In the genomic region with DNA sequence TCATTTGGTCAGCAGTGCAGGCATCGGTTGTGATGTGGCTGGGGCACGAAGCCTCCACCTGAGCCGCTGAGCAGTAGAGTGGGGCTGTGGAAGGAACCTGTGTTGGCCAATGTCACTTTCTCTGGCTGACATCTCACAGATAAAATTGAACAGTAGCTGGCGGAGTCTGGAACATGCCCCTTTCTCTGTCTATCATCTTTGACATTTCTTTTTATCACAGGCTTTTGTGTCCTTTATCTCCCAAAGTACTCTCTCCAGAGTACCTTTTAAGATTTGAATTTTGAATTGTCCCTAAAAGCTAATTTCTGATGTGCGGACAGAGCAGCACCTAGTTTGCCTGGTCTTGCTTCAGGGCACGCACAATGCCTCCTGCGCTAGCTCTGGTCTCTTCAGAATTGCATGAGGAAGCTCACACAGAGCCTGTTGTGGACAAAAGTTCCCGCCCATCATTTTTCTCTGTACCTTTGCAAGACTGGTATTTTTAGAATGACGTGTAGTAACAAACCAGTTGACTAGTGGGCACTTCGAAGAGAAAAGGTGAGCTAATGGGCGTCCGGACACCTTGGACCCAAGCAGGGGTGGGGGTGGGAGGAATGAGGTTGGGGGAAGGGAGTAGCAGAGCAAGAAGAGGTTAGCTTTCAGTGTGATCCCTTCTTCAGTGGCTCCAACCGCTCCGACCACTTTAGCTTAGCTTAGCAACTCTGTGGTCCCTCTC, we compare ENCODE assay signal across 15 mouse cellular contexts. TPM values are rescaled to one million over a fixed set of nuclear protein-coding genes. Genes with fewer than 3 reads are reported as not detected.
DNase-seq lines count a peak whose midpoint lies in the region; ATAC-seq and TF ChIP-seq lines count a peak whose summit lies in the region.
"Had no signal": no experiment of that assay in that cellular context is flagged by ENCODE, and none has a peak within 500 bp of the region (broad histone marks: within the 10 kb centered on the region; RNA-seq: fewer than 3 reads in every experiment).

No protein-coding gene starts in this region.

- no peak overlapping the region for H3K4me3 ChIP-seq in heart, embryonic 11.5 days (ENCODE audit: low read depth, low read length)
- H3K4me3 ChIP-seq in thymus, adult 2 months (ENCODE audit: control insufficient read depth, insufficient read depth, low read length), result peak overlapping the region; percentile 6; the same call in 1 of the 2 replicates
- H3K4me3 ChIP-seq in liver, embryonic 15.5 days (replicated peaks), result peak overlapping the region; percentile 41
- H3K4me3 ChIP-seq: embryonic facial prominence, embryonic 12.5 days; forebrain, embryonic 15.5 days; limb, embryonic 10.5 days; midbrain, embryonic 10.5 days had no signal

- WGBS in heart, embryonic 11.5 days (ENCODE audit: insufficient replicate concordance), result 42% methylated on average over 14 of the region's 14 CpGs
- WGBS in thymus, adult 2 months, result 23% methylated on average over 14 of the region's 14 CpGs
- 15% methylated on average over 14 of the region's 14 CpGs for WGBS in liver, embryonic 15.5 days (ENCODE audit: insufficient replicate concordance)

- no peak for TF ChIP-seq CTCF in thymus, adult 2 months (IDR thresholded peaks at IDR 0.05; ENCODE audit: borderline replicate concordance, control insufficient read depth, extremely low read depth, insufficient read depth, low read length, poor library complexity)

- no peak for TF ChIP-seq POLR2A in thymus, adult 2 months (IDR thresholded peaks at IDR 0.05; ENCODE audit: control insufficient read depth, extremely low read depth, insufficient read depth, low read length, poor library complexity)

- peak overlapping the region; percentile 48 for H3K4me2 ChIP-seq in heart, embryonic 11.5 days
- H3K4me2 ChIP-seq in liver, embryonic 15.5 days, result peak overlapping the region; percentile 79
- H3K4me2 ChIP-seq: embryonic facial prominence, embryonic 12.5 days; forebrain, embryonic 15.5 days had no signal

- ATAC-seq in heart, embryonic 11.5 days (replicated peaks; ENCODE audit: insufficient number of reproducible peaks, low FRiP score, low TSS enrichment), result peak; percentile 58
- ATAC-seq in liver, embryonic 15.5 days (ENCODE audit: insufficient read depth), result 0 out of 2 replicates have a peak, but pooled peaks have one; percentile 5
- ATAC-seq: forebrain, embryonic 15.5 days had no signal

- H3K4me1 ChIP-seq in heart, embryonic 11.5 days (ENCODE audit: control insufficient read depth, insufficient read depth, low read length), result peaks cover 16% of the 10 kb centered on the region
- peaks cover 32% of the 10 kb centered on the region for H3K4me1 ChIP-seq in thymus, adult 2 months (replicated peaks; ENCODE audit: control insufficient read depth, insufficient read depth, low read length)
- H3K4me1 ChIP-seq in liver, embryonic 15.5 days (replicated peaks), result peaks cover 72% of the 10 kb centered on the region
- H3K4me1 ChIP-seq: embryonic facial prominence, embryonic 12.5 days; forebrain, embryonic 15.5 days; limb, embryonic 10.5 days had no signal

- peak overlapping the region; percentile 80 for H3K27ac ChIP-seq in heart, embryonic 11.5 days (ENCODE audit: low read depth, low read length)
- peak overlapping the region; percentile 41; the same call in 1 of the 2 replicates for H3K27ac ChIP-seq in thymus, adult 2 months (ENCODE audit: control insufficient read depth, insufficient read depth, low read length)
- peak overlapping the region; percentile 97 for H3K27ac ChIP-seq in liver, embryonic 15.5 days (replicated peaks)
- H3K27ac ChIP-seq: embryonic facial prominence, embryonic 12.5 days; forebrain, embryonic 15.5 days; limb, embryonic 10.5 days; midbrain, embryonic 10.5 days had no signal

- H3K27me3 ChIP-seq in heart, embryonic 11.5 days (ENCODE audit: control insufficient read depth, insufficient read depth, low read length), result no peaks in the 10 kb centered on the region
- H3K27me3 ChIP-seq in thymus, adult 2 months (ENCODE audit: control insufficient read depth, insufficient read depth, low read length), result no peaks in the 10 kb centered on the region
- H3K27me3 ChIP-seq in liver, embryonic 15.5 days, result no peaks in the 10 kb centered on the region
- H3K27me3 ChIP-seq: embryonic facial prominence, embryonic 12.5 days; forebrain, embryonic 15.5 days had no signal

- DNase-seq in heart, adult 8-10 months (ENCODE audit: low spot score), result no peak
- no peak for DNase-seq in thymus, adult 2 months
- no peak for DNase-seq in thymus, postnatal 4 days
- DNase-seq in T-cell, adult 2 months (ENCODE audit: low spot score), result no peak
- no peak for DNase-seq in c-Kit-positive CD71-positive TER-119-positive erythroid progenitor cells, embryonic 14.5 days (ENCODE audit: low spot score)
- no peak for DNase-seq in adrenal gland, adult 18-20 months (ENCODE audit: low spot score in 2 of 2)
- DNase-seq: B cell, adult 2 months; cerebellum, adult 9-10 months; retina, postnatal 1 day had no signal

- H3K9me3 ChIP-seq in heart, embryonic 11.5 days (replicated peaks; ENCODE audit: control insufficient read depth, low read length), result no peaks in the 10 kb centered on the region
- no peaks in the 10 kb centered on the region for H3K9me3 ChIP-seq in liver, embryonic 15.5 days (replicated peaks)
- H3K9me3 ChIP-seq: embryonic facial prominence, embryonic 12.5 days; forebrain, embryonic 15.5 days; limb, embryonic 10.5 days; midbrain, embryonic 10.5 days had no signal

- no peaks in the 10 kb centered on the region for H3K36me3 ChIP-seq in heart, embryonic 11.5 days (ENCODE audit: control insufficient read depth, insufficient read depth, low read length)
- H3K36me3 ChIP-seq in thymus, adult 2 months (ENCODE audit: control insufficient read depth, insufficient read depth, low read length), result 0 out of 2 replicates have a peak, but pooled peaks cover 2% of the 10 kb centered on the region
- peaks cover 26% of the 10 kb centered on the region for H3K36me3 ChIP-seq in liver, embryonic 15.5 days (replicated peaks)
- H3K36me3 ChIP-seq: embryonic facial prominence, embryonic 12.5 days; forebrain, embryonic 15.5 days; limb, embryonic 10.5 days; midbrain, embryonic 10.5 days had no signal

- 0 out of 2 replicates have a peak overlapping the region, but pooled peaks have one; percentile 49 for H3K9ac ChIP-seq in heart, embryonic 11.5 days (ENCODE audit: low read depth, low read length)
- peak overlapping the region; percentile 55 for H3K9ac ChIP-seq in liver, embryonic 15.5 days
- H3K9ac ChIP-seq: embryonic facial prominence, embryonic 12.5 days; forebrain, embryonic 15.5 days had no signal

RNA-seq across cellular contexts. Expression of gene Dapp1, which starts 13.1 kb away (rescaled TPM):
- 14.0 and 15.4 TPM in 2 replicates for polyA plus RNA-seq in heart, embryonic 11.5 days (2014; fragmentation: Nextera tagmentation; extraction: Ambion mirVana)
- 1 to 10 TPM; 5.5 to 9.2 (median 6.6) TPM for total RNA-seq in heart, adult 8-10 months (2022)
- polyA plus RNA-seq in thymus, adult 2 months (2012; rRNA removed), result 13.9 and 16.0 TPM in 2 replicates
- polyA plus RNA-seq in liver, embryonic 15.5 days (2015; fragmentation: Nextera tagmentation; extraction: Ambion mirVana), result 10.5 and 12.0 TPM in 2 replicates
- 1 to 10 TPM; 2.9 to 4.5 TPM for total RNA-seq in adrenal gland, adult 18-20 months (2021)

RNA-seq across cellular contexts. Expression of gene Lamtor3, which starts 50.0 kb away (rescaled TPM):
- 97.0 and 97.2 TPM in 2 replicates for polyA plus RNA-seq in heart, embryonic 11.5 days (2014; fragmentation: Nextera tagmentation; extraction: Ambion mirVana)
- total RNA-seq in heart, adult 8-10 months (2022), result 100 to 1,000 TPM in 1 of 4 experiments, 10 to 100 TPM in 3; 87.5 to 104 (median 90.4) TPM
- polyA plus RNA-seq in thymus, adult 2 months (2012; rRNA removed), result 39.0 and 45.9 TPM in 2 replicates
- 52.1 and 53.8 TPM in 2 replicates for polyA plus RNA-seq in liver, embryonic 15.5 days (2015; fragmentation: Nextera tagmentation; extraction: Ambion mirVana)
- total RNA-seq in adrenal gland, adult 18-20 months (2021), result 10 to 100 TPM; 74.2 to 79.0 TPM

Comparison
In these comparisons a context has a peak if more than half of its experiments do, and no peak if none do; other contexts are left out.
1. H3K27ac ChIP-seq: peak in every context shown above with its lines; median percentile 97 in liver, embryonic 15.5 days; 80 in heart, embryonic 11.5 days; 41 in thymus, adult 2 months.